Mouse (Mus musculus) lung, postnatal 0 days (tissue): Measurements from ENCODE around the gene Gm3402.

Experiments used
- CTCF ChIP-seq: IDR thresholded peaks from 2 replicates; pipeline ENCODE4 v1.5.1; 2016; ENCODE audit warnings: antibody characterized with exemption, mild to moderate bottlenecking
- EP300 ChIP-seq: IDR thresholded peaks from 2 replicates; pipeline ENCODE4 v1.6.1; 2016; ENCODE audit warnings: antibody characterized with exemption, mild to moderate bottlenecking, control low read depth

DNA sequence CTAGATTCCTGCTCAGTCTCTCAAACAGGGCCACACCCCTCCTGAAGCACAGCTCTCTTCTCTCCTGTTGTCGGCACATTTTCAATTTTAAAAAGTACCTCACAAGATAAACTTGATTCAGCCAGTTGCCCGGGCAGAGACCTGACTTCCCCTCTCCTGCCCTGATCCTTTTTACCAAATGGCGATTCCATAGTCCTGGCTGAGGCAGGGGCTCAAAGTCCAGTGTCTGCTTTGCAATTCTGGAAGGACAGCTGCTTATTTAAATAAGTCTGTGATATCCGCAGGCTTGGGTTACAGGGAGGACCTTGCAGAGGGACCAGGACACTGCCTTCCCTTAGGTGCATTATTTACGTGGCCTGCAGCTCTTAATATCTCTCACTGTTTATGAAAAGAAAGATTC, 42.6 kb upstream of the Gm3402 start:
- no peak for TF ChIP-seq CTCF
- no peak for TF ChIP-seq EP300
